Mouse (Mus musculus): ENCODE measurements around the gene Ace.

- TF ChIP-seq CTCF (IDR thresholded peaks at IDR 0.05; ENCODE audit: borderline replicate concordance, insufficient read depth, low read length) (no peak), POLR2A (IDR thresholded peaks at IDR 0.05; ENCODE audit: low read depth, low read length) (no peak)
Measured at GRCm38 (mm10) chr11:105968948-105969347, 1.2 kb downstream of the Ace start.

All from embryonic fibroblast, embryonic 13.5 days (primary cell).